Comparison of ENCODE assay signal across 18 mouse cellular contexts in the genomic region with DNA sequence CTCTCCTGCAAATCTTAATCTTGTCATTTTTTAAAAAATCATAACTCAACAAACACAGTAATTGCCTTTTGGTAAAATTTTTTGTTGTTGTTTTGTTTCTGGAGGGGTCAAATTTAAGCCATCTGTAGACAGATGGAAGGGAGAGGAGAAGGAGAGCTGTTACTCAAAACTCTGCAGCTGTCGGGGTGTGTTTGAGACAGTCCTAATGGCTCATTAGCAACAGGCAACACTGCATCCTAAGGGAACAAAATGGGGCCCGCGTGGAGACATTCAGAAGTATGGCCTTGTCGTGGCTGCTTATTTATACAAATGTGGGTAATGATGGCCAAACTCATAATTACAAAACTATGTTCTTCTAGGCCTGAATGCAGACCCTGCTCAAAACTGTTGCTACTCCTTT.
DNase-seq lines count a peak whose midpoint lies in the region; ATAC-seq and TF ChIP-seq lines count a peak whose summit lies in the region.
"Had no signal": no experiment of that assay in that cellular context is flagged by ENCODE, and none has a peak within 500 bp of the region (broad histone marks: within the 10 kb centered on the region; RNA-seq: fewer than 3 reads in every experiment).

No protein-coding gene starts in this region.

- peak; percentile 8 for DNase-seq in lung, adult 2 months
- DNase-seq in lung, postnatal 25 days (ENCODE audit: low spot score) = peak; percentile 46
- DNase-seq in forebrain, postnatal 0 days = no peak
- no peak for DNase-seq in left cerebral cortex, postnatal 36 days (ENCODE audit: low spot score in 2 of 2)
- DNase-seq: adrenal gland, adult 8-10 months; cerebellum, adult 11 months; cerebellum, adult 9-10 months; cerebellum, postnatal 25 days; gastrocnemius, postnatal 36 days; heart, adult 11 months; heart, postnatal 36 days had no signal

- 76% methylated on average over 4 of the region's 4 CpGs for WGBS in lung, adult 2 months
- WGBS in lung, embryonic 16.5 days = 54% methylated on average over 4 of the region's 4 CpGs
- 73% methylated on average over 4 of the region's 4 CpGs for WGBS in forebrain, postnatal 0 days

- no peak overlapping the region for H3K27ac ChIP-seq in lung, embryonic 16.5 days (ENCODE audit: low read length)
- no peak overlapping the region for H3K27ac ChIP-seq in forebrain, postnatal 0 days (ENCODE audit: low read depth, low read length)
- H3K27ac ChIP-seq: embryonic facial prominence, embryonic 13.5 days; forebrain, embryonic 10.5 days; heart, embryonic 13.5 days; hindbrain, embryonic 15.5 days had no signal

- intact Hi-C loops in left cerebral cortex, postnatal 36 days (cut with DNase I) = no loop called here

- no peak overlapping the region for H3K4me3 ChIP-seq in lung, adult 2 months (replicated peaks; ENCODE audit: extremely low read depth, low read depth, low read length)
- no peak overlapping the region for H3K4me3 ChIP-seq in lung, embryonic 16.5 days (ENCODE audit: low read length)
- no peak overlapping the region for H3K4me3 ChIP-seq in forebrain, postnatal 0 days (ENCODE audit: low read depth, low read length)
- H3K4me3 ChIP-seq: embryonic facial prominence, embryonic 13.5 days; forebrain, embryonic 10.5 days; heart, embryonic 13.5 days; hindbrain, embryonic 15.5 days had no signal

- peak; percentile 84 for ATAC-seq in lung, embryonic 16.5 days (ENCODE audit: low read depth)
- ATAC-seq in megakaryocyte-erythroid progenitor cell, adult 5-6 weeks (replicated peaks; ENCODE audit: low FRiP score, low TSS enrichment, poor library complexity, severe bottlenecking) = no peak
- ATAC-seq in forebrain, postnatal 0 days = no peak
- ATAC-seq: forebrain, embryonic 14.5 days had no signal

- no peaks in the 10 kb centered on the region for H3K4me1 ChIP-seq in lung, adult 2 months (ENCODE audit: control insufficient read depth, insufficient read depth, low read length)
- H3K4me1 ChIP-seq in lung, embryonic 16.5 days (replicated peaks; ENCODE audit: control insufficient read depth, insufficient read depth, low read length) = no peaks in the 10 kb centered on the region
- no peaks in the 10 kb centered on the region for H3K4me1 ChIP-seq in forebrain, postnatal 0 days (ENCODE audit: insufficient read depth)
- H3K4me1 ChIP-seq: embryonic facial prominence, embryonic 13.5 days; forebrain, embryonic 10.5 days; heart, embryonic 13.5 days; hindbrain, embryonic 15.5 days had no signal

- no peaks in the 10 kb centered on the region for H3K9me3 ChIP-seq in lung, embryonic 16.5 days (ENCODE audit: control insufficient read depth, low read length)
- H3K9me3 ChIP-seq in forebrain, postnatal 0 days (ENCODE audit: low read length) = no peaks in the 10 kb centered on the region
- H3K9me3 ChIP-seq: embryonic facial prominence, embryonic 13.5 days; forebrain, embryonic 10.5 days; heart, embryonic 13.5 days; hindbrain, embryonic 15.5 days had no signal

- TF ChIP-seq POLR2A in lung, adult 2 months (IDR thresholded peaks at IDR 0.05; ENCODE audit: borderline replicate concordance, extremely low read depth, low read depth, low read length) = no peak

- H3K4me2 ChIP-seq in lung, embryonic 16.5 days (ENCODE audit: low read depth, low read length) = no peak overlapping the region
- H3K4me2 ChIP-seq in forebrain, postnatal 0 days (ENCODE audit: low read depth) = no peak overlapping the region
- H3K4me2 ChIP-seq: embryonic facial prominence, embryonic 13.5 days; heart, embryonic 13.5 days; hindbrain, embryonic 15.5 days had no signal

- H3K9ac ChIP-seq in lung, embryonic 16.5 days (ENCODE audit: low read length) = no peak overlapping the region
- H3K9ac ChIP-seq in forebrain, postnatal 0 days = no peak overlapping the region
- H3K9ac ChIP-seq: embryonic facial prominence, embryonic 13.5 days; heart, embryonic 13.5 days; hindbrain, embryonic 15.5 days had no signal

- no peak for TF ChIP-seq CTCF in lung, adult 2 months (IDR thresholded peaks at IDR 0.05; ENCODE audit: insufficient read depth, low read length)
- TF ChIP-seq CTCF in forebrain, postnatal 0 days (IDR thresholded peaks at IDR 0.05; ENCODE audit: low read depth) = no peak

- H3K36me3 ChIP-seq in lung, embryonic 16.5 days (ENCODE audit: control insufficient read depth, insufficient read depth, low read length) = no peaks in the 10 kb centered on the region
- H3K36me3 ChIP-seq in forebrain, postnatal 0 days (ENCODE audit: insufficient read depth) = no peaks in the 10 kb centered on the region
- H3K36me3 ChIP-seq: embryonic facial prominence, embryonic 13.5 days; forebrain, embryonic 10.5 days; heart, embryonic 13.5 days; hindbrain, embryonic 15.5 days had no signal

- H3K27me3 ChIP-seq in lung, embryonic 16.5 days (ENCODE audit: control insufficient read depth, insufficient read depth, low read depth, low read length) = no peaks in the 10 kb centered on the region
- no peaks in the 10 kb centered on the region for H3K27me3 ChIP-seq in forebrain, postnatal 0 days (ENCODE audit: insufficient read depth, low read length)
- H3K27me3 ChIP-seq: embryonic facial prominence, embryonic 13.5 days; heart, embryonic 13.5 days; hindbrain, embryonic 15.5 days had no signal

Comparison
In these comparisons a context has a peak if more than half of its experiments do, and no peak if none do; other contexts are left out.
1. DNase-seq: peak in lung, adult 2 months (single experiment) and lung, postnatal 25 days (single experiment); none in forebrain, postnatal 0 days (single experiment) and left cerebral cortex, postnatal 36 days (0 of 2).